Mouse (Mus musculus) ES-CJ7 (cell line): ENCODE data around the gene Ssbp2.

Experiments used
- DNase-seq: peaks from one replicate; pipeline ENCODE4 v3.0.0; 2011; ENCODE audit warnings: low read depth, low spot score

Ssbp2 gene

GRCm38 (mm10) chr13:91724211-91724610 lies 264.1 kb downstream of the Ssbp2 start:
- DNase-seq, result no peak

DNA sequence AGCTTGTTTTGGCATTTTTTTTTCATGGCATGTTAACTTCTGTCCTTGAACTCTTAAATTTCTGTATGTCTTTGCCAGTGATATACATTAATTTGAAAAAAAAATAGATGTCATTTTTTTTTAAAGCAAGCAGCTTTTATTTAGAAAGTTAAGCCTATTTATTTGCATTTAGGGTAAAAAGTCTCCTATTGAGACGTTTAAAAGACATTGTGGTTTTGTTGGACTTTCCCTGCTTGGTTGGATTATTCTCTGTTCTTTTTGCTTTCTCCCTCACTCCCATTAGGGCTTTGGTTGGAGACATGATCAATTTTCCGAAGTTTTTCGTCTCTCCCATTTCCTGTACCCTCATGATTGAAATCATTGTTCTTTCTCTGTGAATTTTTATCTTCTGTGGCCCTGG lies 265.0 kb downstream of the Ssbp2 start:
- no peak for DNase-seq

DNA sequence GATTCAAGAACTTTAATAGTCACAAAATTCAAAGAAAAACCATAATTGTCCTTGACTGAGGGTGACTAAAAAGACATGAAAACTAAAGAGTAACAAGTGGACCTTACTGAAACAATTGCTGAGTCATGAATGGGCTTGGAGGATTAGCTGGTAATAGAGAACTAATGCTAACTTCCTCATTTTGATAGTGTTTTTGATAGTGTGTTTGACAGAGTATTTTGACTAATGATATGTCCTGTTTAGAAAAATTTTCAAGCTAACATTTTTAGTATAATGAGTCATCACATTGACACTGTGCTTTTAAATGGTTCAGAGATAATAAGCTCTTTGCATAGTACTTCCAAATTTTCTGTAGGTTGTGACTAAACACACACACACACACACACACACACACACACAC lies 267.8 kb downstream of the Ssbp2 start:
- no peak for DNase-seq

DNA sequence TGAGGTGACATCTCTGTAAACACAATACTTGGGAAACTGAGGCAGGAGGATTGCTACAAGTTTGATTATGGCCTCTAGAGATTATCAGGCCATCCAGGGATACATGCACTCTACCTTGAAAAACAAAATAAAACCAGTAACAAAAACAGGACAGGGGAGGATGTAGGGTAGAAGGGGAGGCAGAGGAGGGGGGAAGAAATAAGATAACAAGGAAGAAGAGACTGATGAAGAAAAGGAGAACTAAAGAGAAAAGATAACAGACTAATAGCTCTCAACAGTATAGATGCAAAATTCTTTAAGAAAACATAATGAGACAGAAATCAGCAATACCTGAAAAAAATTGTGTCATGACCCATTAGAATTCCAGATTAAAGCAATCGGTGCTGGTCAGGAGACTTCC lies 277.1 kb downstream of the Ssbp2 start:
- DNase-seq, result no peak

GRCm38 (mm10) chr13:91740851-91741250 lies 280.8 kb downstream of the Ssbp2 start:
- no peak for DNase-seq

GRCm38 (mm10) chr13:91741280-91742047 lies 281.4 kb downstream of the Ssbp2 start, which contains the start of gene Acot12:
TSS of gene Acot12 (plus strand) at chr13:91741512.
- peak; percentile 8 for DNase-seq

GRCm38 (mm10) chr13:91743180-91743579 lies 283.1 kb downstream of the Ssbp2 start:
- no peak for DNase-seq

DNA sequence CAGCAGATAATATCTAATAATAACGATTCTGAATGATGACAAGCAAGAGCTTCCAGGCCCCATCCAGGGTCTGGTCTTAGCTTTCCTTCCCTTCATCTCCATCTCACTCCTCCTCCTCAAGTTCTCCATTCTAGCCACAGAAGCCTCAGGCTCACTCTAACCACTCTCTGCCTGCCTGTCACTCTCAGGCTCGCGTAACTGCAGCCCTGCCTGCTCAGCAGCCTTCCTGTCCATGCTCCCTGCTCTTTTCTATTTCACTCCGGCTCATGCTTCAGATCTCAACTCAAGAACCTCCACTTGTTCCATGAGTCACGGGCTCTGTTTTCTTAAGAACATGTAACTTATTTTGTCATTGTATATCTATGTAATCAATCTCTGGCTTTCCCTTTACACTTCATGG lies 286.4 kb downstream of the Ssbp2 start:
- DNase-seq, result no peak

DNA sequence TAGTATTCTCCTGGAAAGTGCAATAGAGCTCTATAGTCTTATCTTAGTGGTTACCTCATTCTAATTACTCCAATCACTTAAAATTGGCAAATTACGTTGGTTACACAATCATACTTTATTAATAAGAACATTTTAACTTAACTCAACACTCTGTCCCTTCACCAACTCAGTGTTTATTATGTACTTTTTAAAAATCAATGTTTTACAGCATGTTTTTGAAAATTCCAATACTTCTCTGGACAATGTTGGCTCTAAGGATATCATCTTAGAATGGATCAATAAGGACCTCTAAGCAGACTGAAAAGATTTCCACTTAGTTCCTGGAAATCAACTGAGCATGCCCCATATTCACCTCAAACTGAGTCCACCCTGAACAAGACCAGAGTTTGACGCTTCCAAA lies 288.3 kb downstream of the Ssbp2 start:
- no peak for DNase-seq

- DNase-seq, result no peak
These were observed 289.9 kb downstream of the Ssbp2 start for GRCm38 (mm10) chr13:91749981-91750380.
